Mouse (Mus musculus) ES-E14 (cell line): ENCODE measurements around the gene Gpr150. TPM values are rescaled to one million over a fixed set of nuclear protein-coding genes. Genes with fewer than 3 reads are reported as not detected.

Experiments
- DNase-seq: peaks from one replicate; pipeline ENCODE4 v3.0.0-alpha.2; 2013; ENCODE audit warnings: low read depth, low spot score
- H3K27ac ChIP-seq: 2 replicates; pipeline ENCODE4 v1.5.1; 2012; ENCODE audit warnings: low read depth, mild to moderate bottlenecking, low read length, moderate library complexity, mixed read lengths; ENCODE audit not compliant: poor library complexity, insufficient read depth, severe bottlenecking
- H3K36me3 ChIP-seq: 2 replicates; pipeline ENCODE4 v1.6.1; 2012; ENCODE audit warnings: mild to moderate bottlenecking, low read length, moderate library complexity, mixed read lengths; ENCODE audit not compliant: control insufficient read depth, poor library complexity, insufficient read depth, severe bottlenecking
- H3K4me1 ChIP-seq, 2 experiments: fragments of 150-350 bp in 1 of 2; sonication (generic) in 1 of 2; 2 replicates each; pipeline ENCODE4 v1.6.1; 2012; ENCODE audit warnings: low read length in 2 of 2, mild to moderate bottlenecking in 1 of 2, mixed read lengths in 1 of 2; ENCODE audit not compliant: control insufficient read depth in 2 of 2, insufficient read depth in 2 of 2, poor library complexity in 1 of 2
- H3K4me3 ChIP-seq, 2 experiments: fragments of 150-350 bp in 1 of 2; sonication (generic) in 1 of 2; 2 replicates each; pipeline ENCODE4 v1.5.1; 2012; ENCODE audit warnings: low read length in 2 of 2, low read depth in 1 of 2, mild to moderate bottlenecking in 1 of 2, mixed read lengths in 1 of 2; ENCODE audit not compliant: insufficient read depth in 1 of 2, poor library complexity in 1 of 2, severe bottlenecking in 1 of 2
- H3K9ac ChIP-seq: 2 replicates; pipeline ENCODE4 v1.6.1; 2012; ENCODE audit warnings: low read depth, mild to moderate bottlenecking, low read length, mixed read lengths; ENCODE audit not compliant: poor library complexity, insufficient read depth, severe bottlenecking
- H3K9me3 ChIP-seq: fragments of 150-350 bp; sonication (generic); 2 replicates; pipeline ENCODE4 v1.6.1; 2012; ENCODE audit warnings: low read depth, mild to moderate bottlenecking, low read length; ENCODE audit not compliant: control insufficient read depth, insufficient read depth
- CHD2 ChIP-seq: IDR thresholded peaks from 2 replicates; pipeline ENCODE4 v1.6.1; 2014; ENCODE audit warnings: mild to moderate bottlenecking, low read depth, low read length, inconsistent platforms
- HCFC1 ChIP-seq: IDR thresholded peaks from 2 replicates; pipeline ENCODE4 v1.6.1; 2012; ENCODE audit warnings: low read length, inconsistent platforms, borderline replicate concordance; ENCODE audit not compliant: insufficient read depth
- MAFK ChIP-seq: IDR thresholded peaks from 2 replicates; pipeline ENCODE4 v1.6.1; 2014; ENCODE audit warnings: mild to moderate bottlenecking, low read depth, low read length, inconsistent platforms; ENCODE audit not compliant: insufficient read depth
- ZC3H11A ChIP-seq: IDR thresholded peaks from 2 replicates; pipeline ENCODE4 v1.6.1; 2012; ENCODE audit warnings: low read depth, mild to moderate bottlenecking, inconsistent platforms, low read length, borderline replicate concordance
- ZNF384 ChIP-seq: IDR thresholded peaks from 2 replicates; pipeline ENCODE4 v1.6.1; 2012; ENCODE audit warnings: low read depth, low read length, inconsistent platforms
- in situ Hi-C, 2 experiments: fragments of 600-800 bp; cut with MboI; formaldehyde crosslinking; loops; one replicate each; pipeline ENCODE4 v1.15.1; 2025; ENCODE audit warnings: low sequenced_read_pairs in 2 of 2, inconsistent platforms in 1 of 2; ENCODE audit not compliant: unreplicated experiment in 2 of 2
- total RNA-seq: library from RNA; depleted of rRNA; stranded (reverse); fragments of 300-350 nt; gene quantifications from 2 replicates; pipeline ENCODE4 v1.2.3, GENCODE M21; 2012; rRNA removed

The Gpr150 gene
- 0.11 and 0.27 TPM in 2 replicates for total RNA-seq

DNA sequence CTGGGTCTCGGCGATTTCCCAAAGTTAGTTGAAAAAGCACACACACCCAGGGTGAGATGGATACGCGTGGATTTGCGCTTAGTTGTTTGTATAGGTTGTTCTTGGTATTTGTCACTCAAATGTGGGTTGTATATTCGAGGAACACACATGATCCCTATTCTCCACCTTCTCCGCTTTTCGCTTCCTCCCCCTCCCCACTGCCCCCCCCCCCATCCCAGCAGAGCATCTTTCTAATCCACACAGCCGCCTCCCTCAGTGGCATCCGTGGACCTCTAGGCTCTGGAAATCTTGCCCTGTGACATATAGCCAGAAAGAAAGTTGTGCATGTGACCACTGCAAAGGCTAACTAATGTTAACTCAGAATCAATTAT, at the start of gene Gpr150:
Gpr150 (minus strand) TSS at position 101 of the 371 bp plus-strand sequence.
- H3K27ac ChIP-seq: no peak within 1 kb of the TSS
- H3K9me3 ChIP-seq: no peaks in the 10 kb centered on the region
- in situ Hi-C loops: no loop called here
- peaks cover 0 to 2% of the 10 kb centered on the region in 2 experiments; a peak in 1 of 4 replicates for H3K4me1 ChIP-seq
- no peak for TF ChIP-seq MAFK
- no peak for TF ChIP-seq ZC3H11A
- no peak for TF ChIP-seq ZNF384
- no peak for TF ChIP-seq CHD2
- TF ChIP-seq HCFC1: no peak
- no peak for DNase-seq
- peak within 1 kb of the TSS; percentile 49 to 80 for H3K4me3 ChIP-seq
- H3K9ac ChIP-seq: peak within 1 kb of the TSS; percentile 41
- no peaks in the 10 kb centered on the region for H3K36me3 ChIP-seq

DNA sequence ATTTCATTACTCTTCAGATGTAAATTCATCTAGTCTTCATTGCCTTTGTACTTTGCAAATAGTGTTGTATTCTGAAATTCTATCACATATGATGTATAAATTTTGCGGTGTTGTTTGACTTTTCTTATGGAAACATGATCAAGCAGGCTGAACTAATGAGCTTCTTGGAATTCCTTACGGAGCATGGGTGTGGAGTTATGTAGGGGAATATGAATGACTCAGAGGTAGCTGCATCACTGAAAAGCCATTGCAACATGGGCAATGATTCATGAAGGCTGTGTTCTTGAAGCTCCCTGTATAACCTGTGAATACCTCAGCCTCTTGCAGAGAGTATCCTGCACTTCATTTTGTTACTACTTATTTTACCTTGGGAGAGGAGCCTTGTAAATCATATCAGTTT, 45.2 kb upstream of the Gpr150 start:
- Histone ChIP-seq H3K9ac (no peak overlapping the region), H3K9me3 (no peaks in the 10 kb centered on the region), H3K4me3 (no peak overlapping the region), H3K27ac (no peak overlapping the region), H3K4me1 (0 out of 4 replicates have a peak, but pooled peaks cover 0 to 5% of the 10 kb centered on the region in 2 experiments), H3K36me3 (no peaks in the 10 kb centered on the region)
- TF ChIP-seq HCFC1: no peak
- TF ChIP-seq MAFK: no peak
- no peak for TF ChIP-seq ZNF384
- no peak for TF ChIP-seq CHD2
- TF ChIP-seq ZC3H11A: no peak
- no peak for DNase-seq
- in situ Hi-C loops: no loop called here

DNA sequence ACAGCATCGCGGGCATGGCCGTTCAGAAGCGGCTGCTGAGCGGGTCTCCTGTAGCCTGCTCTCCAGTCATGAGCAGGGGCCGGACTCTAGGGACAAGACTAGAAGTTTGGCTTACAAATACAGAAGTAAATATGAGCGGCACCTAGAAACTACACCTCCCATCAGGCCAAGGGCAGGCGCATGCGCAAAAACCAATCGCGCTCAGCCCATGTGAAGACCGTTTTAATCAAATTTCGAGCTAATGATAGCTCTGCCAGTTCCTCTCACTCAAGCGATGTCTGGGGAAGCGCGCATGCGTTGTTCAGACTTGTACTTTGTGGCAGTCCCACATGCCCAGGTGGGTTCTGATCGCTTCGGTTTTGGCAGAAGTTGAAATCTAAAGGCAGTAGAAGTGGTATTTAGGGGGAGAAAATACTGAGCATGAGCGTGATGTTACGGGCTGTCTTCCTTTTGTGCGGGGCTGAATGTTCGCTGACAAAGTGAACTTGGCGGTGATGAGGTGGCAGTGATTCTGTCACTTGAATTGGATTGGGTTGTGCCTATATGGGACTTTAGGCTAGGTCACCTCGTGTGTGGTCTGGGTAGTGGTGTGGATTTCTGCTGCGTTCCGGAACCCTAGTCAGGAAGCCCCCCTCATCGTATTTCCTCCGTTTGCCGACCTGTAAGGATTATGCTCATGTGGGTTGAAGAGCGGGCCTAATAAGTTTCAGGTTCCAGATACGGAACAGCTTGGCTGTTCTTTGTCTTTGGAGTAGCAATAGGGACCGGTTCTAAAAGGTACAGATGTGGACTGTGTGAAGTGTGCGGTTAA, 41.9 kb upstream of the Gpr150 start, which contains the start of the genes Arsk and Ttc37:
Arsk (minus strand) TSS at position 168 of the 811 bp plus-strand sequence.
Ttc37 (plus strand) TSS at position 242 of the 811 bp plus-strand sequence.
- no peak for TF ChIP-seq MAFK
- no peak for TF ChIP-seq ZNF384
- TF ChIP-seq CHD2: peak; percentile 71; the same call in 1 of the 2 replicates
- peak; percentile 98 for TF ChIP-seq HCFC1
- TF ChIP-seq ZC3H11A: no peak
- no peaks in the 10 kb centered on the region for H3K36me3 ChIP-seq
- H3K9ac ChIP-seq: peak within 1 kb of the TSS; percentile 83
- H3K27ac ChIP-seq: peak within 1 kb of the TSS; percentile 70; the same call in 1 of the 2 replicates
- peak; percentile 95 for DNase-seq
- 0 out of 4 replicates have a peak, but pooled peaks cover 0 to 5% of the 10 kb centered on the region in 2 experiments for H3K4me1 ChIP-seq
- in situ Hi-C loops: no loop called here
- H3K4me3 ChIP-seq: peak within 1 kb of the TSS; percentile 93 to 95
- H3K9me3 ChIP-seq: no peaks in the 10 kb centered on the region

DNA sequence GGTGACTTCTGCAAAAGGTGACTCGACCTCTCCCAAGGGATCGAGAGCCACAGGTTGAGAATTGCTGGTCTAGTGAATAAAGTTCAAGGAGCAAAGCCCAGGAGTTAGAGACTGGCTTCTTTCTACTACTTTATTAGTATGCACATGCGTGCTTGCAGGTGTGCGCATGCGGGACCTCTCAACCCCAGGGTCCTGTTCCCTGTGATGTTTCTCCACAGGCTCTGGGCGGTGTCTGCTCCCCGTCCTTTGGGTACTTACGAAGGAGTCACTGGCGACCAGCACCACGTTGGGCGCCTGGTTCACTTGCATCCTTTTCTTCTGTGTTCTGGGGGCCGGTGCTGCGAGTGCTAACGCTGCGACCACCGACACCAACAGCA, 41.3 kb upstream of the Gpr150 start:
- in situ Hi-C loops: no loop called here
- H3K4me3 ChIP-seq: peak overlapping the region; percentile 93 to 95
- peak; percentile 63 for DNase-seq
- TF ChIP-seq CHD2 (no peak), HCFC1 (no peak), MAFK (no peak), ZNF384 (no peak), ZC3H11A (no peak)
- H3K36me3 ChIP-seq: no peaks in the 10 kb centered on the region
- H3K4me1 ChIP-seq: 0 out of 4 replicates have a peak, but pooled peaks cover 0 to 5% of the 10 kb centered on the region in 2 experiments
- peak overlapping the region; percentile 83 for H3K9ac ChIP-seq
- no peaks in the 10 kb centered on the region for H3K9me3 ChIP-seq
- peak overlapping the region; percentile 70; the same call in 1 of the 2 replicates for H3K27ac ChIP-seq
